ENCODE assay signal across 16 mouse cellular contexts in genomic region chr14:36802418-36802817, GRCm38 (mm10).
"Had no signal": no experiment of that assay in that cellular context is flagged by ENCODE, and none has a peak within 500 bp of the region (broad histone marks: within the 10 kb centered on the region; RNA-seq: fewer than 3 reads in every experiment).

No protein-coding gene starts in this region.

- ATAC-seq: liver, embryonic 12.5 days; midbrain, embryonic 16.5 days had no signal

- H3K4me3 ChIP-seq: layer of hippocampus, adult 2 months; limb, embryonic 10.5 days; limb, embryonic 13.5 days; liver, embryonic 12.5 days; liver, embryonic 15.5 days; lung, embryonic 15.5 days; midbrain, embryonic 12.5 days had no signal

- H3K9me3 ChIP-seq: limb, embryonic 10.5 days; limb, embryonic 13.5 days; liver, embryonic 12.5 days; liver, embryonic 15.5 days; lung, embryonic 15.5 days; midbrain, embryonic 12.5 days had no signal

- H3K27ac ChIP-seq: kidney, postnatal 0 days; layer of hippocampus, adult 2 months; limb, embryonic 10.5 days; limb, embryonic 13.5 days; liver, embryonic 12.5 days; liver, embryonic 15.5 days; lung, embryonic 15.5 days; midbrain, embryonic 12.5 days had no signal

- H3K9ac ChIP-seq: limb, embryonic 13.5 days; liver, embryonic 12.5 days; liver, embryonic 15.5 days; lung, embryonic 15.5 days; midbrain, embryonic 12.5 days had no signal

- H3K4me2 ChIP-seq: limb, embryonic 13.5 days; liver, embryonic 12.5 days; liver, embryonic 15.5 days; lung, embryonic 15.5 days; midbrain, embryonic 12.5 days had no signal

- H3K4me1 ChIP-seq: limb, embryonic 10.5 days; limb, embryonic 13.5 days; liver, embryonic 12.5 days; liver, embryonic 15.5 days; lung, embryonic 15.5 days; midbrain, embryonic 12.5 days had no signal

- H3K36me3 ChIP-seq: limb, embryonic 10.5 days; limb, embryonic 13.5 days; liver, embryonic 12.5 days; liver, embryonic 15.5 days; lung, embryonic 15.5 days; midbrain, embryonic 12.5 days had no signal

- DNase-seq: kidney, postnatal 25 days; layer of hippocampus, adult 9-11 months; lung, adult 18-20 months; lung, postnatal 10 days; lung, postnatal 36 days; thymus, adult 18-20 months; thymus, postnatal 36 days had no signal

- H3K27me3 ChIP-seq: limb, embryonic 13.5 days; liver, embryonic 12.5 days; liver, embryonic 15.5 days; lung, embryonic 15.5 days; midbrain, embryonic 12.5 days had no signal
